Mouse (Mus musculus): Measurements from ENCODE around the gene Kpna3.

DNA sequence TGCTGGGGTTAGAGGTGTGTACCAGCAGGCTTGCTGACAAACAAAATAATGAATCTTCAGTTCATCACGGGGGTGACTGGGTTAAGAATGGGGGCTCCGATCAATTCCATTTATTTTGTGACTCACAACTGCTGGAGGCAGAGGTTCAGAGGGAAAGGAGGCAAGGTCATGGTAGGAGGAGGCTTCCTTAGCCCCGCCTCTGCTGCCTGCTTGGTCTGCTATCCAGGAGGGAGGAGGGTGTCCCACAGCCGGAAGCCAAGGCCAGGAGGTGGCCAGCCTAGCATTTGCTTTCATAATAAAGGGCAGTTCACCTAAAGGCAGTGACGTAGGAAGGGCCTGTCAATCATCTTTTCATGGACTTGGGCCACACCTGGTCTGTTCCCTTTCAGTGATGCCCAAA is 95.1 kb downstream of the Kpna3 start:
- TF ChIP-seq CTCF (IDR thresholded peaks at IDR 0.05; ENCODE audit: borderline replicate concordance, insufficient read depth, low read length) (no peak), POLR2A (IDR thresholded peaks at IDR 0.05; ENCODE audit: low read depth, low read length) (no peak)
